Mouse (Mus musculus): ENCODE data around the gene Ormdl2. TPM values are rescaled to one million over a fixed set of nuclear protein-coding genes. Genes with fewer than 3 reads are reported as not detected.

The Ormdl2 gene
- total and polyA plus RNA-seq, 2 experiments from 2014 or later: 11.1 to 15.6 TPM

GRCm38 (mm10) chr10:128792041-128792440, 29.4 kb downstream of the Ormdl2 start:
- no peak for ATAC-seq (ENCODE audit: low FRiP score)
- Histone ChIP-seq H3K9ac (replicated peaks; ENCODE audit: low read length, poor library complexity, severe bottlenecking) (no peak overlapping the region), H3K4me3 (ENCODE audit: low read depth, low read length) (no peak overlapping the region), H3K9me3 (ENCODE audit: low read length) (no peaks in the 10 kb centered on the region), H3K36me3 (ENCODE audit: insufficient read depth, low read length) (no peaks in the 10 kb centered on the region), H3K4me2 (ENCODE audit: low read depth, low read length, poor library complexity, severe bottlenecking) (no peak overlapping the region), H3K4me1 (ENCODE audit: insufficient read depth, low read length) (no peaks in the 10 kb centered on the region), H3K27me3 (ENCODE audit: insufficient read depth, low read length) (no peaks in the 10 kb centered on the region), H3K27ac (ENCODE audit: low read depth, low read length) (no peak overlapping the region)
- DNase-seq (ENCODE audit: low spot score): no peak
- no peak for TF ChIP-seq CTCF (IDR thresholded peaks at IDR 0.05)

- WGBS: 56% methylated on average over 7 of the region's 7 CpGs
- no peak within 1 kb of the TSS for H3K9ac ChIP-seq (replicated peaks; ENCODE audit: low read length, poor library complexity, severe bottlenecking)
- no peaks in the 10 kb centered on the region for H3K9me3 ChIP-seq (ENCODE audit: low read length)
- H3K4me3 ChIP-seq (ENCODE audit: low read depth, low read length): no peak within 1 kb of the TSS
- no peak within 1 kb of the TSS for H3K27ac ChIP-seq (ENCODE audit: low read depth, low read length)
- TF ChIP-seq CTCF (IDR thresholded peaks at IDR 0.05): no peak
- H3K4me1 ChIP-seq (ENCODE audit: insufficient read depth, low read length): no peaks in the 10 kb centered on the region
- ATAC-seq (ENCODE audit: low FRiP score) (no peak), DNase-seq (ENCODE audit: low spot score) (no peak)
- no peak within 1 kb of the TSS for H3K4me2 ChIP-seq (ENCODE audit: low read depth, low read length, poor library complexity, severe bottlenecking)
- no peaks in the 10 kb centered on the region for H3K36me3 ChIP-seq (ENCODE audit: insufficient read depth, low read length)
- H3K27me3 ChIP-seq (ENCODE audit: insufficient read depth, low read length): no peaks in the 10 kb centered on the region
Measured at GRCm38 (mm10) chr10:128790398-128791124, 30.9 kb downstream of the Ormdl2 start, which contains the start of gene Mmp19. Gene Mmp19, plus strand, starts transcription at chr10:128790910.

GRCm38 (mm10) chr10:128780200-128780599, 41.2 kb downstream of the Ormdl2 start:
- WGBS: 92% methylated on average over 1 of the region's 1 CpGs
- no peak overlapping the region for H3K9ac ChIP-seq (replicated peaks; ENCODE audit: low read length, poor library complexity, severe bottlenecking)
- no peak overlapping the region for H3K4me2 ChIP-seq (ENCODE audit: low read depth, low read length, poor library complexity, severe bottlenecking)
- DNase-seq (ENCODE audit: low spot score) (no peak), ATAC-seq (ENCODE audit: low FRiP score) (no peak)
- no peaks in the 10 kb centered on the region for H3K36me3 ChIP-seq (ENCODE audit: insufficient read depth, low read length)
- H3K27me3 ChIP-seq (ENCODE audit: insufficient read depth, low read length): no peaks in the 10 kb centered on the region
- H3K9me3 ChIP-seq (ENCODE audit: low read length): peaks cover 7% of the 10 kb centered on the region; the same call in 1 of the 2 replicates
- H3K4me1 ChIP-seq (ENCODE audit: insufficient read depth, low read length): no peaks in the 10 kb centered on the region
- H3K27ac ChIP-seq (ENCODE audit: low read depth, low read length): no peak overlapping the region
- no peak for TF ChIP-seq CTCF (IDR thresholded peaks at IDR 0.05)
- no peak overlapping the region for H3K4me3 ChIP-seq (ENCODE audit: low read depth, low read length)

GRCm38 (mm10) chr10:128779011-128779795, 42.2 kb downstream of the Ormdl2 start:
- H3K27ac ChIP-seq (ENCODE audit: low read depth, low read length): peak overlapping the region; percentile 57
- WGBS: 24% methylated on average over 8 of the region's 8 CpGs
- H3K27me3 ChIP-seq (ENCODE audit: insufficient read depth, low read length): no peaks in the 10 kb centered on the region
- H3K4me3 ChIP-seq (ENCODE audit: low read depth, low read length): no peak overlapping the region
- no peak overlapping the region for H3K4me2 ChIP-seq (ENCODE audit: low read depth, low read length, poor library complexity, severe bottlenecking)
- peaks cover 6% of the 10 kb centered on the region; the same call in 1 of the 2 replicates for H3K9me3 ChIP-seq (ENCODE audit: low read length)
- TF ChIP-seq CTCF (IDR thresholded peaks at IDR 0.05): no peak
- peak; percentile 3 for DNase-seq (ENCODE audit: low spot score)
- no peak overlapping the region for H3K9ac ChIP-seq (replicated peaks; ENCODE audit: low read length, poor library complexity, severe bottlenecking)
- H3K4me1 ChIP-seq (ENCODE audit: insufficient read depth, low read length): no peaks in the 10 kb centered on the region
- H3K36me3 ChIP-seq (ENCODE audit: insufficient read depth, low read length): no peaks in the 10 kb centered on the region
- ATAC-seq (ENCODE audit: low FRiP score): no peak

- Histone ChIP-seq H3K9ac (replicated peaks; ENCODE audit: low read length, poor library complexity, severe bottlenecking) (no peak overlapping the region), H3K4me2 (ENCODE audit: low read depth, low read length, poor library complexity, severe bottlenecking) (no peak overlapping the region), H3K27me3 (ENCODE audit: insufficient read depth, low read length) (no peaks in the 10 kb centered on the region), H3K36me3 (ENCODE audit: insufficient read depth, low read length) (no peaks in the 10 kb centered on the region), H3K27ac (ENCODE audit: low read depth, low read length) (peak overlapping the region; percentile 57; the same call in 1 of the 2 replicates), H3K4me3 (ENCODE audit: low read depth, low read length) (no peak overlapping the region), H3K4me1 (ENCODE audit: insufficient read depth, low read length) (no peaks in the 10 kb centered on the region), H3K9me3 (ENCODE audit: low read length) (0 out of 2 replicates have a peak, but pooled peaks cover 3% of the 10 kb centered on the region)
- 91% methylated on average over 2 of the region's 2 CpGs for WGBS
- DNase-seq (ENCODE audit: low spot score) (no peak), ATAC-seq (ENCODE audit: low FRiP score) (no peak)
- TF ChIP-seq CTCF (IDR thresholded peaks at IDR 0.05): no peak
Measured at GRCm38 (mm10) chr10:128778441-128778840, 43.0 kb downstream of the Ormdl2 start.

- Histone ChIP-seq H3K9ac (replicated peaks; ENCODE audit: low read length, poor library complexity, severe bottlenecking) (no peak overlapping the region), H3K36me3 (ENCODE audit: insufficient read depth, low read length) (no peaks in the 10 kb centered on the region), H3K9me3 (ENCODE audit: low read length) (no peaks in the 10 kb centered on the region), H3K4me2 (ENCODE audit: low read depth, low read length, poor library complexity, severe bottlenecking) (no peak overlapping the region), H3K4me1 (ENCODE audit: insufficient read depth, low read length) (no peaks in the 10 kb centered on the region), H3K27ac (ENCODE audit: low read depth, low read length) (no peak overlapping the region), H3K4me3 (ENCODE audit: low read depth, low read length) (no peak overlapping the region), H3K27me3 (ENCODE audit: insufficient read depth, low read length) (no peaks in the 10 kb centered on the region)
- no peak for DNase-seq (ENCODE audit: low spot score)
- ATAC-seq (ENCODE audit: low FRiP score): no peak
- WGBS: 27% methylated on average over 5 of the region's 5 CpGs
- TF ChIP-seq CTCF (IDR thresholded peaks at IDR 0.05): peak; percentile 65
Measured at GRCm38 (mm10) chr10:128773685-128774084, 47.8 kb downstream of the Ormdl2 start.

All from midbrain, postnatal 0 days (tissue).